Mouse (Mus musculus) NIH3T3 (cell line): ENCODE measurements around the gene Ulk1.
A peak's percentile ranks its signal among the peaks of the same experiment; 100 is the strongest.

Source experiments
- DNase-seq: peaks from one replicate; pipeline ENCODE4 v3.0.0-alpha.2; 2012; ENCODE audit warnings: low read depth

Gene Ulk1

GRCm38 (mm10) chr5:110769272-110769671 is 40.6 kb downstream of the Ulk1 start:
- no peak for DNase-seq

- no peak for DNase-seq
Observed at GRCm38 (mm10) chr5:110763890-110764289, 46.0 kb downstream of the Ulk1 start.

GRCm38 (mm10) chr5:110745021-110745420 is 64.9 kb downstream of the Ulk1 start:
- no peak for DNase-seq

GRCm38 (mm10) chr5:110739496-110740275 is 70.2 kb downstream of the Ulk1 start:
- peak; percentile 52 for DNase-seq

- no peak for DNase-seq
Observed at GRCm38 (mm10) chr5:110735606-110736005, 74.3 kb downstream of the Ulk1 start.
